11 mouse cellular contexts compared by ENCODE assay signal in the genomic region with DNA sequence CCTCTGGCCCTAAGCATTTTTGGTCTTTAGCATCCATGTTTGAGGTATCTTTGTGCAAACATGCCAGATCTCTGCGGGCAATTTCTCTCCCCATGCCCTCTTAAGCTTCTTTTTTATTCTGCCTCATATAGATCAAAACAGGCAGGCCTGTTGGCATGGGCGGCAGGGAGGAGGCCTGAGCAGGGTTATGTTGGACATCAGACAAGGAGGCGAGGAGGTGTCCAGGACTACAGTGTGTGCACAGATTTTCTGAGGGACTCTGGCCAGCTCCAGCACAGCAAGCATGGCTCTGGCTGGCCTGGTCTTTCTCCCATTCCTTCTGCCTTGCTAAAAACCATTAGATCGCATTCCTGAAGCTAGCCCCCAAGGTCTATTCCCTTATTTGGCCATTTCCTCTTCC. TPM values are rescaled to one million over a fixed set of nuclear protein-coding genes. Genes with fewer than 3 reads are reported as not detected.
DNase-seq lines count a peak whose midpoint lies in the region.
"Had no signal": no experiment of that assay in that cellular context is flagged by ENCODE, and none has a peak within 500 bp of the region (broad histone marks: within the 10 kb centered on the region; RNA-seq: fewer than 3 reads in every experiment).

No protein-coding gene starts in this region.

- peak; percentile 79 for DNase-seq in left cerebral cortex, postnatal 4 days
- DNase-seq in left cerebral cortex, postnatal 14 days (ENCODE audit: low spot score in 2 of 2): no peak
- peak; percentile 95 for DNase-seq in brain, adult 2 months (ENCODE audit: low read depth, low spot score)
- peak; percentile 77 for DNase-seq in cerebellum, adult 11 months
- peak; percentile 85 to 90 for DNase-seq in cerebellum, postnatal 14 days
- no peak for DNase-seq in right cerebral cortex, postnatal 10 days (ENCODE audit: low spot score in 2 of 2)
- no peak for DNase-seq in liver

- intact Hi-C loops in left cerebral cortex, postnatal 4 days (cut with DNase I): no loop called here
- intact Hi-C loops in left cerebral cortex, postnatal 14 days (cut with DNase I): no loop called here

RNA-seq across cellular contexts. Expression of gene Tex26, which starts 5.0 kb away (rescaled TPM):
- 1 to 10 TPM in 1 of 2 experiments, under 1 TPM in 1; 0.56 to 1.3 TPM for total RNA-seq in left cerebral cortex, postnatal 4 days (2021)
- total RNA-seq in left cerebral cortex, postnatal 14 days (2021): not detected
- total RNA-seq: common myeloid progenitor, adult 5-6 weeks; heart, postnatal 25 days; layer of hippocampus, adult 18-20 months had no signal

RNA-seq across cellular contexts. Expression of gene Medag, which starts 32.9 kb away (rescaled TPM):
- 1 to 10 TPM; 1.2 to 1.4 TPM for total RNA-seq in left cerebral cortex, postnatal 4 days (2021)
- total RNA-seq in left cerebral cortex, postnatal 14 days (2021): 1 to 10 TPM; 6.6 to 8.5 TPM
- total RNA-seq: common myeloid progenitor, adult 5-6 weeks; ES-E14 had no signal

Comparison
In these comparisons a context has a peak if more than half of its experiments do, and no peak if none do; other contexts are left out.
1. DNase-seq: peak in left cerebral cortex, postnatal 4 days (single experiment), brain, adult 2 months (single experiment), cerebellum, adult 11 months (single experiment) and cerebellum, postnatal 14 days (2 of 2); none in left cerebral cortex, postnatal 14 days (0 of 2), right cerebral cortex, postnatal 10 days (0 of 2) and liver (single experiment).